Mouse (Mus musculus): ENCODE results near the gene Pgghg. TPM values are rescaled to one million over a fixed set of nuclear protein-coding genes. Genes with fewer than 3 reads are reported as not detected.

Gene Pgghg
- polyA plus RNA-seq, 1 experiment from 2014 or later, result 23.5 TPM

GRCm38 (mm10) chr7:140908634-140909107 is 32.5 kb upstream of the Pgghg start:
- H3K4me1 ChIP-seq, result peaks cover 19% of the 10 kb centered on the region
- 1% methylated on average over 19 of the region's 19 CpGs for WGBS
- H3K9me3 ChIP-seq (replicated peaks), result no peaks in the 10 kb centered on the region
- peak overlapping the region; percentile 86 for H3K4me2 ChIP-seq
- peak overlapping the region; percentile 43; the same call in 1 of the 2 replicates for H3K27ac ChIP-seq
- ATAC-seq (replicated peaks; ENCODE audit: low FRiP score), result peak; percentile 86
- H3K27me3 ChIP-seq, result no peaks in the 10 kb centered on the region
- H3K36me3 ChIP-seq, result no peaks in the 10 kb centered on the region
- peak overlapping the region; percentile 46 for H3K4me3 ChIP-seq (replicated peaks)
- peak overlapping the region; percentile 29; the same call in 1 of the 2 replicates for H3K9ac ChIP-seq

- H3K27me3 ChIP-seq, result peaks cover 1% of the 10 kb centered on the region; the same call in 1 of the 2 replicates
- peak overlapping the region; percentile 59; the same call in 1 of the 2 replicates for H3K27ac ChIP-seq
- no peak overlapping the region for H3K4me3 ChIP-seq (replicated peaks)
- H3K9me3 ChIP-seq (replicated peaks), result no peaks in the 10 kb centered on the region
- no peak for ATAC-seq (replicated peaks; ENCODE audit: low FRiP score)
- H3K9ac ChIP-seq, result no peak overlapping the region
- H3K4me1 ChIP-seq, result peaks cover 19% of the 10 kb centered on the region
- H3K36me3 ChIP-seq, result no peaks in the 10 kb centered on the region
- WGBS, result 64% methylated on average over 3 of the region's 3 CpGs
- H3K4me2 ChIP-seq, result no peak overlapping the region
Observed at GRCm38 (mm10) chr7:140912293-140912692, 28.9 kb upstream of the Pgghg start.

DNA sequence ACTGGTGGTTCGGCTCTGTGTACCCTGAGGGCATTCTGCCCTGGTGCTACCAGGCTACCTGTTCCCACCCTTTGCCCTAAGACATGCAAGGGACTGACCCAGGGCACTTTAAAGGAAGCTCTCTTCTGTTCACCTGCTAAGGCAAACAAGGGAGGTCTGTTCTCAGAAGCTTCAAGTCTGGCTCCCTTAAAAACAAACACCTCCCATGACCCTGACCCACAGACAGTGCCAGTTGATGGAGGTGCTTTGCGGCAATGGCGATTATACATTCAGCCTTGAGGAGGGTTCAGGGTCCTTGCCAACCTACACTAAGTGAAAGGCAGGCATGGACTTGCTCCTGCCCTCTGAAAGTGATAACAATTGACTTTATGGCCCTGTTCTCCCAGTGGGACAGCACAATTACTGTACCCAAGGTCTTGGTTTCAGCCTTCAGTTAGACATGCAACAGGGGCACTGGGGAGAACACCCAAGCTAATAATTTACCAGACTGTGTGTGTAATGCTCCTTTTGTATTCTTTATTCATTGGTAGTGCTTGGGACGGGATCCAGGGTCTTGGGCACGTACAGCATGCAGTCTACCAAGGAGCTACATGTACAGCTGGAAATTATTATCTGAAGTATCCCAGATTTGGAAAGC is 28.2 kb upstream of the Pgghg start:
- no peaks in the 10 kb centered on the region for H3K9me3 ChIP-seq (replicated peaks)
- no peaks in the 10 kb centered on the region for H3K36me3 ChIP-seq
- H3K4me3 ChIP-seq (replicated peaks), result no peak overlapping the region
- 72% methylated on average over 5 of the region's 5 CpGs for WGBS
- H3K27me3 ChIP-seq, result peaks cover 8% of the 10 kb centered on the region
- peaks cover 19% of the 10 kb centered on the region for H3K4me1 ChIP-seq
- peak overlapping the region; percentile 59 for H3K27ac ChIP-seq
- peak; percentile 35; the same call in 1 of the 2 replicates for ATAC-seq (replicated peaks; ENCODE audit: low FRiP score)
- H3K4me2 ChIP-seq, result no peak overlapping the region
- H3K9ac ChIP-seq, result no peak overlapping the region

- H3K27me3 ChIP-seq, result peaks cover 18% of the 10 kb centered on the region
- H3K9ac ChIP-seq, result no peak overlapping the region
- no peaks in the 10 kb centered on the region for H3K36me3 ChIP-seq
- 0 out of 2 replicates have a peak overlapping the region, but pooled peaks have one; percentile 59 for H3K27ac ChIP-seq
- WGBS, result 81% methylated on average over 8 of the region's 8 CpGs
- no peak for ATAC-seq (replicated peaks; ENCODE audit: low FRiP score)
- no peak overlapping the region for H3K4me3 ChIP-seq (replicated peaks)
- peaks cover 8% of the 10 kb centered on the region; the same call in 1 of the 2 replicates for H3K4me1 ChIP-seq
- H3K4me2 ChIP-seq, result no peak overlapping the region
- no peaks in the 10 kb centered on the region for H3K9me3 ChIP-seq (replicated peaks)
Observed at GRCm38 (mm10) chr7:140914031-140914690, 27.0 kb upstream of the Pgghg start.

DNA sequence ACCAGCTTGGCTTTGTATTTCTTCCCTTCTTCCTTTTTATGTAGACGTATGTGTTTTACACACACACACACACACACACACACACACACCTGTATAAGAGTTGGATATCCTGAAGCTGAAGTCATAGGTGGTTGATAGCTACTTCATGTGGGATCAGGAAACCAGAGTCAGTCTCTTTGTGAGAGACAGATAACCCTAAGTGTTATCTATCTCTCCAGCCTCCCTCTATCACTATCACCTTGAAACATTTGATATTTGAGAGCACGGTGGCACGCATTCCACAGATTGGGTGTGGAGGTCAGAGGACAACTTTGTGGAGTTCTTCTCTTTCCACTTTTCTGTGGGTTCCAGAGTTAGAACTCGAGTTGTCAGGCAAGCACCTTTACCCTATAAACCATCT is 21.3 kb upstream of the Pgghg start:
- Histone ChIP-seq H3K36me3 (no peaks in the 10 kb centered on the region), H3K9me3 (replicated peaks) (no peaks in the 10 kb centered on the region), H3K9ac (no peak overlapping the region), H3K27ac (no peak overlapping the region), H3K4me3 (replicated peaks) (no peak overlapping the region), H3K4me1 (peaks cover 26% of the 10 kb centered on the region), H3K27me3 (peaks cover 75% of the 10 kb centered on the region), H3K4me2 (no peak overlapping the region)
- WGBS, result 53% methylated on average over 4 of the region's 4 CpGs
- ATAC-seq (replicated peaks; ENCODE audit: low FRiP score), result no peak

GRCm38 (mm10) chr7:140920418-140921029 is 20.7 kb upstream of the Pgghg start, which contains the start of gene Nlrp6:
TSS of gene Nlrp6 (plus strand) at chr7:140920902.
- 0 out of 2 replicates have a peak within 1 kb of the TSS, but pooled peaks have one; percentile 41 for H3K4me3 ChIP-seq (replicated peaks)
- no peaks in the 10 kb centered on the region for H3K36me3 ChIP-seq
- WGBS, result 52% methylated on average over 8 of the region's 8 CpGs
- H3K4me1 ChIP-seq, result peaks cover 26% of the 10 kb centered on the region
- no peak for ATAC-seq (replicated peaks; ENCODE audit: low FRiP score)
- H3K27ac ChIP-seq, result no peak within 1 kb of the TSS
- no peaks in the 10 kb centered on the region for H3K9me3 ChIP-seq (replicated peaks)
- H3K4me2 ChIP-seq, result peak within 1 kb of the TSS; percentile 74
- no peak within 1 kb of the TSS for H3K9ac ChIP-seq
- H3K27me3 ChIP-seq, result peaks cover 81% of the 10 kb centered on the region

DNA sequence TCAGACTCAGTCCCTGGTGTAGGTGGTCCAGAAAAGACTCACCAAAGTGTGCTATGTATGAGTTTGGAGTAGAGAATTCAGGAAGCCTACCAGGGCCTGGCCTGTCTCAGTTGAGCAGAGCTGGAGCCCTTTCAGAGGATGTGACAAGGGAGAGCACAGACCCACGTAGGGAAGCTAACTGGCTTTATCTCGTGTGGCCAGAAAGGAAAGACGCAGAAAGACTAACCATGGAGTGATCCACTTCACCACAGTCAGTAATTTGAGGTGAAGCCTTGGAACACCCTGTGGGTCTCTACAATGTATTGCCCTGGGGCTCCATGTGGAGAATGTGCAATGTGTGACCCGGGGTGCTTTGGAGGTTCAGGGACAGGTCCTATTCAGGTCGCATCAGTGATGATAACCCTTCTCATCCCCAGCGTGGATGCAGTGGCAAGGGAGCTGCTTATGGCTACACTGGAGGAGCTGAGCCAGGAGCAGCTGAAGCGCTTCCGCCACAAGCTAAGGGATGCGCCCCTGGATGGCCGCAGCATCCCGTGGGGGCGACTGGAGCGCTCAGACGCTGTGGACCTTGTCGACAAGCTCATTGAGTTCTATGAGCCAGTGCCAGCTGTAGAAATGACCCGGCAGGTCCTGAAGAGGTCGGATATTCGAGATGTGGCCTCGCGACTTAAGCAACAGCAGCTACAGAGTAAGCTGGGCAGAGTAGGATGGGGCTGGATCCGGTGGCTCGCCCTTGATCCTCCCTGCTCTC is 19.8 kb upstream of the Pgghg start:
- Histone ChIP-seq H3K27me3 (peaks cover 84% of the 10 kb centered on the region), H3K36me3 (no peaks in the 10 kb centered on the region), H3K4me1 (peaks cover 26% of the 10 kb centered on the region), H3K9ac (no peak overlapping the region), H3K4me2 (peak overlapping the region; percentile 74), H3K9me3 (replicated peaks) (no peaks in the 10 kb centered on the region), H3K27ac (no peak overlapping the region), H3K4me3 (replicated peaks) (peak overlapping the region; percentile 41; the same call in 1 of the 2 replicates)
- no peak for ATAC-seq (replicated peaks; ENCODE audit: low FRiP score)
- WGBS, result 22% methylated on average over 22 of the region's 22 CpGs

- no peaks in the 10 kb centered on the region for H3K36me3 ChIP-seq
- H3K27ac ChIP-seq, result 0 out of 2 replicates have a peak overlapping the region, but pooled peaks have one; percentile 13
- H3K27me3 ChIP-seq, result peaks cover 81% of the 10 kb centered on the region
- ATAC-seq (replicated peaks; ENCODE audit: low FRiP score), result peak; percentile 79
- no peaks in the 10 kb centered on the region for H3K9me3 ChIP-seq (replicated peaks)
- peak overlapping the region; percentile 41 for H3K4me3 ChIP-seq (replicated peaks)
- peak overlapping the region; percentile 74 for H3K4me2 ChIP-seq
- peaks cover 26% of the 10 kb centered on the region for H3K4me1 ChIP-seq
- under 1% methylated on average over 49 of the region's 49 CpGs for WGBS
- 0 out of 2 replicates have a peak overlapping the region, but pooled peaks have one; percentile 8 for H3K9ac ChIP-seq
Observed at GRCm38 (mm10) chr7:140922398-140923069, 18.7 kb upstream of the Pgghg start.

DNA sequence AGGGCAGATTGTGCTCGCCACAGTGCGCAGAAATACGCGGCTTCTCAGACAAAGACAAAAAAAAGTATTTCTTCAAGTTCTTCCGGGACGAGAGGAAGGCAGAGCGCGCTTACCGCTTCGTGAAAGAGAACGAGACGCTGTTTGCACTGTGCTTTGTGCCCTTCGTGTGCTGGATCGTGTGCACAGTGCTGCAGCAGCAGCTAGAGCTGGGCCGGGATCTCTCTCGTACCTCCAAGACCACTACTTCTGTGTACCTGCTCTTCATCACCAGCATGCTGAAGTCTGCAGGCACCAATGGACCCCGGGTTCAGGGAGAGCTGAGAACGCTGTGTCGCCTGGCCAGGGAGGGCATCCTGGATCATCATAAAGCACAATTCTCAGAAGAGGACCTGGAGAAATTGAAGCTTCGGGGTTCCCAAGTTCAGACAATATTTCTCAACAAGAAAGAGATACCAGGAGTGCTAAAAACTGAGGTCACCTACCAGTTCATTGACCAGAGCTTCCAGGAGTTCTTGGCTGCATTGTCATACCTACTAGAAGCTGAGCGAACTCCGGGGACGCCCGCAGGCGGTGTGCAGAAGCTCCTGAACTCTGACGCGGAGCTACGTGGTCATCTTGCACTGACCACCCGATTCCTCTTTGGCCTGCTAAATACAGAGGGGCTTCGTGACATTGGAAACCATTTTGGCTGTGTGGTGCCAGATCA is 18.0 kb upstream of the Pgghg start:
- no peak overlapping the region for H3K9ac ChIP-seq
- H3K4me2 ChIP-seq, result peak overlapping the region; percentile 74
- peaks cover 74% of the 10 kb centered on the region for H3K27me3 ChIP-seq
- H3K4me3 ChIP-seq (replicated peaks), result peak overlapping the region; percentile 41
- peaks cover 26% of the 10 kb centered on the region for H3K4me1 ChIP-seq
- H3K27ac ChIP-seq, result 0 out of 2 replicates have a peak overlapping the region, but pooled peaks have one; percentile 13
- 0 out of 2 replicates have a peak, but pooled peaks have one; percentile 30 for ATAC-seq (replicated peaks; ENCODE audit: low FRiP score)
- H3K9me3 ChIP-seq (replicated peaks), result no peaks in the 10 kb centered on the region
- 22% methylated on average over 30 of the region's 30 CpGs for WGBS
- H3K36me3 ChIP-seq, result no peaks in the 10 kb centered on the region

DNA sequence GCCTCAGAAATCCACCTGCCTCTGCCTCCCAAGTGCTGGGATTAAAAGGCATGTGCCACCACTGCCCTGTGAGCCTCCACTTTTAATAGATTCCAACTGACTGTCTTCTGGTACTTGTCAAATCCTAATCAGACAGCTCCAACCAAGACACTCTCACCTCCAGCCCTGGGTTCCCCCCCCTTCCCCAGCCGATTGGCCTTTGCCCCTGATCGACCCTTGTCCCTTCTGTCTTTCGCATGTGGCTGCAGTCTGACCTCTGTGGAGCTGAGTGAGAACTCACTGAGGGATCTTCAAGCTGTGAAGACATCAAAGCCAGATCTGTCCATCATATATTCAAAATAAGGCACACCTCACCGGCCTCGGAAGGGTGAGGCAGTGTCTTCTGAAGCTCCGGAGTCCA is 14.0 kb upstream of the Pgghg start:
- peaks cover 18% of the 10 kb centered on the region for H3K4me1 ChIP-seq
- no peak overlapping the region for H3K4me2 ChIP-seq
- no peak overlapping the region for H3K4me3 ChIP-seq (replicated peaks)
- no peaks in the 10 kb centered on the region for H3K36me3 ChIP-seq
- no peaks in the 10 kb centered on the region for H3K9me3 ChIP-seq (replicated peaks)
- H3K27me3 ChIP-seq, result peaks cover 37% of the 10 kb centered on the region
- no peak for ATAC-seq (replicated peaks; ENCODE audit: low FRiP score)
- no peak overlapping the region for H3K9ac ChIP-seq
- 81% methylated on average over 6 of the region's 6 CpGs for WGBS
- no peak overlapping the region for H3K27ac ChIP-seq

Data from kidney, embryonic 15.5 days (tissue).